Mouse (Mus musculus) hematopoietic stem cell, adult 5-6 weeks (primary cell): Measurements from ENCODE around the gene Dennd1b. TPM values are rescaled to one million over a fixed set of nuclear protein-coding genes. Genes with fewer than 3 reads are reported as not detected.

Experiments used
- ATAC-seq, 2 experiments: fragments of 125-278 bp in 1 of 2; replicated peaks in 1 of 2; 2 replicates each; pipeline ENCODE4 v1.8.0; 2016 to 2017; ENCODE audit warnings: inconsistent platforms in 2 of 2, mild to moderate bottlenecking in 2 of 2, moderate number of reproducible peaks in 2 of 2, low read depth in 1 of 2, moderate TSS enrichment in 1 of 2; ENCODE audit not compliant: low FRiP score in 2 of 2, poor library complexity in 2 of 2, severe bottlenecking in 2 of 2, insufficient read depth in 1 of 2, low TSS enrichment in 1 of 2
- total RNA-seq: library from RNA; stranded (forward); fragments of 172-1452, 232-1000 nt; gene quantifications from 2 replicates; pipeline ENCODE4 v1.2.3, GENCODE M21; 2017

Gene Dennd1b
- total RNA-seq, 1 experiment from 2014 or later, result 50.7 TPM

DNA sequence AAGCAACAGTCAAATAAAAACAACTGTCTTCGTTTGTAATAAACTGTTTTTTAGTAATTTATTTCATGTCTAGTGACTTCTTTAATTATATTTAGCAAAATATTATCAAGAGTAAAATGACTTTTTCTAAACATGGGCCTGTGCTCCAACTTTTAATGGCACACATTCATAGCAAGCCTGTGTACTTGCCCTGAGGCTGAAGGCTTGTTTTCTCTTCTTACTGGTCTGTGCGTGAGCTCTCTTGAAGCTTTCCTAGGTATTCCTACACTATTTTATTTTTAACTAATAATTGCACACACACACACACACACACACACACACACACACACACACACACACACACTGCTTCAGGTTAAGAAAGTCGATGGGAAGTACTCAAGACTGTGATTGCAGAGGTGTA, 75.4 kb downstream of the Dennd1b start:
- ATAC-seq, result no peak

- ATAC-seq, result no peak
Observed at GRCm38 (mm10) chr1:139039529-139040230, 76.4 kb downstream of the Dennd1b start.

- no peak for ATAC-seq
Observed at GRCm38 (mm10) chr1:139049075-139049474, 85.8 kb downstream of the Dennd1b start.

- no peak for ATAC-seq
Observed at GRCm38 (mm10) chr1:139049881-139050472, 86.7 kb downstream of the Dennd1b start.

DNA sequence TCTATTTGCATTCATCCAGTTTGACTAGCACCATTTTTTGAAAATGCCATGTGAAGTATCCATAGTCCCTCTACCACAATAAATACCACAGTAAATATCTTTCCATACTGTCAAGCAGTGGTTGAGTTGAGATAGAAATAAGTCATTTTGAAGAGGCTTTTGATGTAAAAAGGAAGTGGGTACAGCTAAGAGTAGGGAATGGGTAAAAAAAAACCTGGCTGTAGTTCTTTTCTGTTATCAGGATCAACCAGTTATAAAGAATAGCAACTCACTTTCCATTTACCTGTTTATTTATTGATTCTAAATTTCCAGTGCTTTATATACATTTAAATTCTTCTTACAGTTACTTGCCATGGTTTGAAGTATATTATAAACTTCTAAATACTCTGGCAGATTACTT, 89.8 kb downstream of the Dennd1b start:
- no peak for ATAC-seq

DNA sequence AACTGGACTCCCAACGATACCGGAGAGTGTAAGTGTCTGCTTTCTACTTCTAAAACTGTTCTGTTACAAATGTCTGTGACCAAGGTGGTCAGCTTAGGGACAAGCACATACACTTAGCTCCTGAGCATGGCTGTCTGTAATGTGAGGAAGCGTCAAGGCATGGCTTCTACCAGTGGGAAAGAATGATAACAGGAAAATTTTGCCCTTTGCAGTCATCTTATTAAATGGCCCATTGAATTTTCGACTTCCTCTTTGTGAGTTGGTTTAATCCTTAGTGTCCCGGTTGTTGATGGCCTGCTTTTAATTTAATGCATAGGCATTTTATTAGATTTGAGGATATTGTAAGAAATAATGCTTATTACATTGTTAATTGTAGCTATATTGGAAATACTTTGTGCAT, 97.1 kb downstream of the Dennd1b start:
- no peak for ATAC-seq

- ATAC-seq, result no peak
Observed at GRCm38 (mm10) chr1:139064711-139065110, 101.5 kb downstream of the Dennd1b start.

DNA sequence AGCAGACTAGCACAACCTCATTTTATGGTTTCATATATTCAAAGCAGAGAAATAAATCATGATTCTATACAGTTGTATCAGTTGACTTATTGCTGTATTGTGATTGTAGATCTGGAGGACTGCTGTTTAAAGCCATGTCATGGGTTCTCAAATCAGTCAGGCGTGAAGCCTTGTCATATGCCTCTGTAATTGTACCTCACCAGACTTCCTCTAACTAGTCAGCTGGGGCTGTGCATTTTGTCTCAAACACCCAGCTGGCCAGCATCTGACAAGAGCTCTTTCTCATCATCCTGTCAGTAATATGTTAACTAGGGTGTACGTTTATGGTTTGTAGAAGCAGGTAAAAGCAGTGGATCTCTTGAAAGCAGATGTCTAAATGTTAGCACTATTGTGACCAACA, 104.0 kb downstream of the Dennd1b start:
- ATAC-seq, result no peak

DNA sequence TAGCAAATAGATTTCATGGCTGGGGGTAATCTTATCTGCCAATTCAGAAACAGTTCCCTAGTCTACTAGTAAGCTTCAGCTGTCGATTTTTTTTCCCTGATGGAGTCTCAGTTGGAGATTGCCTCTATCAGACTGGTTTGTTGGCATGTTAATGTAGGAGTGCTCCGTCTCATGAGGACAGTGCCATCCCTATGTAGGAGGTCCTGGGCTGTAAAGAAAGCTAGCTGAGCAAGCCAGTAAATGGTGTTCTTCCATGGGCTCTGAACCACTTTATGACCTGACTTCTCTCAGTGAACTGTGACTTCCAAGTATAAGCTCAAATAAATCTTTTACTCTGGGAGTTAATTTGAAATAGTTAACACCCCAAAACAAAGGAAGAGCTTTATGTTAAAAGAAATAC, 107.8 kb downstream of the Dennd1b start:
- no peak for ATAC-seq

GRCm38 (mm10) chr1:139075671-139076070, 112.4 kb downstream of the Dennd1b start:
- ATAC-seq, result no peak

- ATAC-seq, result no peak
Observed at GRCm38 (mm10) chr1:139077989-139078388, 114.8 kb downstream of the Dennd1b start.

GRCm38 (mm10) chr1:139079000-139079399, 115.8 kb downstream of the Dennd1b start:
- ATAC-seq, result no peak

GRCm38 (mm10) chr1:139079523-139079922, 116.3 kb downstream of the Dennd1b start:
- ATAC-seq, result peak; percentile 46 to 53; a peak in 1 of 4 replicates

DNA sequence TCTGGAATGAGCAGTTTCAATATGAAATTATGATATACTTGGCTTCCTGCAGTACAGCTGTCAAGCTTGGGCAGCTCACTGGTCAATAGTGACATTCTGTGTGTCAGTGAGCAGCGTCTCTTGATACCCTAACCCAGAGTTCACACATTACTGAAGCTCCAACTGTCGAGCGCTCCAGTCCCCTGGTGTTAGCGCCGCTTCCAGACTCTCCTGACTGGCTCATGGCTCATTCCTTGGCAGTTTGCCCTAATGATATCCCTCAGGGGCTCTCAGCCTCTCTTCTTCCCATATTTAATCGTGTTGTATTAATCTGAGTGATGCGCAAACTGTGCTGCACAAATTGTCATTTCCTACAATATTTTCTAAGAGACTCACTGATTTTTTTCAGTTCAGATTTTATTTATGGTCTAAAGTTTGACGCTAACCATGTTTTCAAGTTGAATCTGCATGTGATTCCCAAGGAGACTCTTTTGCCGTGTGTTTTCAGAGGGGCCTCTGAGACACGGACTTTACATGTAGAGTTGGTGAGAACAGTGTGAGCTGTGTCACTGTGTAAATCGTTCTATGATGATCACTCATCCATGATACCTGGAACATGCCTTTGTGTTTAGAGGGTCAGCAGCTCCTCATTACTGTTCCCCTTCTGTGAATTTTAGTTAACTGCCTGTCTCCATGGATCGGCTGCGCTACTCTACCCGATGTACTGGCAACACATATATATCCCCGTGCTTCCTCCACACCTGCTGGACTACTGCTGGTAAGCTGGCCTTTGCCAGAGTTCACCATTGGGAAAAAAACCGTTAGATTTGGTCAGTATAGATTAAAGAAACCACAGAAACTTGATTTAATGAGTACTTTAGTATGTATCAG, 117.5 kb downstream of the Dennd1b start:
- ATAC-seq, result no peak

DNA sequence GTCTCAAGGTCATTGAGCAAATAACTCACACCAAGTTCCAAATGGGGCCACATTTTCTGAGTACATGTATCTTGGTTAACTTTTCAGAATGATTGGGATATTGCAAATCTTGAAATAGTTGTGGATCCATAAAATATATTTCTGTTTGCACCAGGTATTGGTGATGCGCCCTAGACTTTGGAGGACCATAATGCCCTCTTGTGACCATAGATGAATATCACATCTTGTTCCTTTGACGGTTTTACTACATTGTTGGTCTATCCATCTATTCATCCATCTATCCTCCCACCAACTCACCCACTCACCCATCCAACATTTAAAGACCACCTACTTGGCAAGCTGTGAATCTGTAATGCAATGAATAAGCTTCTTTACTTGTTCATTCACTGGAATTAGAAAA, 120.1 kb downstream of the Dennd1b start:
- ATAC-seq, result no peak

GRCm38 (mm10) chr1:139087564-139087963, 124.3 kb downstream of the Dennd1b start:
- ATAC-seq, result no peak

GRCm38 (mm10) chr1:139090744-139091143, 127.5 kb downstream of the Dennd1b start:
- ATAC-seq, result no peak

GRCm38 (mm10) chr1:139091701-139092100, 128.5 kb downstream of the Dennd1b start:
- ATAC-seq, result no peak
